Mouse (Mus musculus) heart, embryonic 10.5 days (tissue): Measurements from ENCODE around the gene Ptms. TPM values are rescaled to one million over a fixed set of nuclear protein-coding genes. Genes with fewer than 3 reads are reported as not detected.

Experiments
- polyA plus RNA-seq: library from polyadenylated mRNA; unstranded; fragments of >200 nt; fragmentation: Nextera tagmentation; extraction: Ambion mirVana; gene quantifications from 2 replicates; pipeline ENCODE4 v1.2.1, GENCODE M21; 2016

The Ptms gene
- polyA plus RNA-seq, 1 experiment from 2014 or later = 174 TPM

Other genes starting within 250 kb of the Ptms start
- gene Emg1, start 207.9 kb downstream of the Ptms start, polyA plus RNA-seq = 162 and 216 TPM in 2 replicates
- 438 and 483 TPM in 2 replicates for gene Phb2, start 207.8 kb downstream of the Ptms start, polyA plus RNA-seq
- gene Ptpn6, start 181.4 kb downstream of the Ptms start, polyA plus RNA-seq = 5.9 and 8.6 TPM in 2 replicates
- gene Grcc10, start 178.7 kb downstream of the Ptms start, polyA plus RNA-seq = 297 and 301 TPM in 2 replicates
- gene Gm45234, start 164.1 kb downstream of the Ptms start, polyA plus RNA-seq = not detected in 2 replicates
- gene Atn1, start 163.6 kb downstream of the Ptms start, polyA plus RNA-seq = 7.4 and 11.4 TPM in 2 replicates
- 4.5 and 4.8 TPM in 2 replicates for gene Eno2, start 150.4 kb downstream of the Ptms start, polyA plus RNA-seq
- gene Lrrc23, start 140.4 kb downstream of the Ptms start, polyA plus RNA-seq = 0.17 and 0.26 TPM in 2 replicates
- gene Spsb2, start 111.4 kb downstream of the Ptms start, polyA plus RNA-seq = 8.5 and 9.3 TPM in 2 replicates
- gene Tpi1, start 105.8 kb downstream of the Ptms start, polyA plus RNA-seq = 1,456 and 1,625 TPM in 2 replicates
- gene Usp5, start 90.6 kb downstream of the Ptms start, polyA plus RNA-seq = 145 and 151 TPM in 2 replicates
- 150 and 179 TPM in 2 replicates for gene Cdca3, start 90.6 kb downstream of the Ptms start, polyA plus RNA-seq
- gene Gnb3, start 79.8 kb downstream of the Ptms start, polyA plus RNA-seq = 2.4 and 5.2 TPM in 2 replicates
- 10.7 and 13.4 TPM in 2 replicates for gene P3h3, start 62.4 kb downstream of the Ptms start, polyA plus RNA-seq
- 1.1 and 1.2 TPM in 2 replicates for gene Gpr162, start 56.1 kb downstream of the Ptms start, polyA plus RNA-seq
- gene Cd4, start 31.9 kb downstream of the Ptms start, polyA plus RNA-seq = 0.05 TPM in 1 of 2 replicates, not detected in the other
- gene Lag3, start 8.4 kb downstream of the Ptms start, polyA plus RNA-seq = 1.2 and 2.8 TPM in 2 replicates
- 363 and 402 TPM in 2 replicates for gene Mlf2, start 11.3 kb upstream of the Ptms start, polyA plus RNA-seq
- 173 and 178 TPM in 2 replicates for gene Cops7a, start 45.4 kb upstream of the Ptms start, polyA plus RNA-seq
- gene Pianp, start 76.6 kb upstream of the Ptms start, polyA plus RNA-seq = 0.14 TPM in 1 of 2 replicates, not detected in the other
- 7.9 and 14.2 TPM in 2 replicates for gene Zfp384, start 89.0 kb upstream of the Ptms start, polyA plus RNA-seq
- 74.4 and 84.5 TPM in 2 replicates for gene Ing4, start 119.7 kb upstream of the Ptms start, polyA plus RNA-seq
- gene Acrbp, start 129.6 kb upstream of the Ptms start, polyA plus RNA-seq = 4.8 and 8.0 TPM in 2 replicates
- gene Lpar5, start 147.8 kb upstream of the Ptms start, polyA plus RNA-seq = 0.37 and 0.38 TPM in 2 replicates
- gene Chd4, start 175.9 kb upstream of the Ptms start, polyA plus RNA-seq = 75.0 and 88.6 TPM in 2 replicates
- gene Nop2, start 211.8 kb upstream of the Ptms start, polyA plus RNA-seq = 73.2 and 92.7 TPM in 2 replicates
- 11.7 and 11.9 TPM in 2 replicates for gene Iffo1, start 225.1 kb upstream of the Ptms start, polyA plus RNA-seq
- gene Gapdh, start 246.4 kb upstream of the Ptms start, polyA plus RNA-seq = 3,676 and 4,272 TPM in 2 replicates